Mouse (Mus musculus) adrenal gland, adult 2 months (tissue): Measurements from ENCODE around the gene Il1rn. TPM values are rescaled to one million over a fixed set of nuclear protein-coding genes. Genes with fewer than 3 reads are reported as not detected.

Experiments
- DNase-seq: peaks from one replicate; pipeline ENCODE4 v3.0.0; 2021
- polyA plus RNA-seq: library from polyadenylated mRNA; depleted of rRNA; stranded (reverse); fragments of >200 nt; gene quantifications from 2 replicates; pipeline ENCODE4 v1.2.3, GENCODE M21; 2012; rRNA removed
- total RNA-seq, 2 experiments: library from RNA; stranded (reverse); gene quantifications; 2 replicates each; pipeline ENCODE4 v1.2.3; 2021

Gene Il1rn
- total and polyA plus RNA-seq, 3 experiments, result 0.06 to 0.73 (median 0.52) TPM

- no peak for DNase-seq
These were observed 46.0 kb downstream of the Il1rn start for GRCm38 (mm10) chr2:24382456-24383230.

- no peak for DNase-seq
These were observed 47.0 kb downstream of the Il1rn start for GRCm38 (mm10) chr2:24383636-24384035.

- no peak for DNase-seq
These were observed 47.7 kb downstream of the Il1rn start for GRCm38 (mm10) chr2:24384393-24384792.

- no peak for DNase-seq
These were observed 48.7 kb downstream of the Il1rn start for GRCm38 (mm10) chr2:24385111-24385961.

GRCm38 (mm10) chr2:24386158-24386963, 49.7 kb downstream of the Il1rn start:
- DNase-seq, result no peak

- DNase-seq, result no peak
These were observed 50.3 kb downstream of the Il1rn start for GRCm38 (mm10) chr2:24386964-24387320.

- no peak for DNase-seq
These were observed 51.0 kb downstream of the Il1rn start for GRCm38 (mm10) chr2:24387361-24388283.

GRCm38 (mm10) chr2:24393251-24393650, 56.6 kb downstream of the Il1rn start:
- DNase-seq, result no peak

GRCm38 (mm10) chr2:24397115-24397514, 60.5 kb downstream of the Il1rn start:
- DNase-seq, result no peak

GRCm38 (mm10) chr2:24400711-24401110, 64.1 kb downstream of the Il1rn start:
- DNase-seq, result no peak

Other genes with a start within 250 kb of the Il1rn start
- not detected for gene Tbpl2, start 240.3 kb upstream of the Il1rn start, total RNA-seq
- gene Tbpl2, start 240.3 kb upstream of the Il1rn start, polyA plus RNA-seq, result not detected in 2 replicates
- gene Il1f8, start 183.7 kb upstream of the Il1rn start, total RNA-seq, result not detected
- not detected in 2 replicates for gene Il1f8, start 183.7 kb upstream of the Il1rn start, polyA plus RNA-seq
- gene Il1f9, start 150.4 kb upstream of the Il1rn start, total RNA-seq, result not detected
- not detected in 2 replicates for gene Il1f9, start 150.4 kb upstream of the Il1rn start, polyA plus RNA-seq
- not detected for gene Il1f6, start 121.4 kb upstream of the Il1rn start, total RNA-seq
- not detected in 2 replicates for gene Il1f6, start 121.4 kb upstream of the Il1rn start, polyA plus RNA-seq
- not detected for gene Il1f5, start 59.9 kb upstream of the Il1rn start, total RNA-seq
- not detected in 2 replicates for gene Il1f5, start 59.9 kb upstream of the Il1rn start, polyA plus RNA-seq
- not detected for gene Il1f10, start 45.7 kb upstream of the Il1rn start, total RNA-seq
- gene Il1f10, start 45.7 kb upstream of the Il1rn start, polyA plus RNA-seq, result not detected in 2 replicates
- 1 to 10 TPM; 2.3 to 2.6 TPM for gene Psd4, start 30.7 kb downstream of the Il1rn start, total RNA-seq
- gene Psd4, start 30.7 kb downstream of the Il1rn start, polyA plus RNA-seq, result 0.67 and 0.84 TPM in 2 replicates
- not detected for gene Pax8, start 138.7 kb downstream of the Il1rn start, total RNA-seq
- not detected in 2 replicates for gene Pax8, start 138.7 kb downstream of the Il1rn start, polyA plus RNA-seq